Mouse (Mus musculus): ENCODE measurements around the gene Rad51b. TPM values are rescaled to one million over a fixed set of nuclear protein-coding genes. Genes with fewer than 3 reads are reported as not detected.

The Rad51b gene
- total and polyA plus RNA-seq, 2 experiments from 2014 or later: 1.4 to 1.8 TPM

DNA sequence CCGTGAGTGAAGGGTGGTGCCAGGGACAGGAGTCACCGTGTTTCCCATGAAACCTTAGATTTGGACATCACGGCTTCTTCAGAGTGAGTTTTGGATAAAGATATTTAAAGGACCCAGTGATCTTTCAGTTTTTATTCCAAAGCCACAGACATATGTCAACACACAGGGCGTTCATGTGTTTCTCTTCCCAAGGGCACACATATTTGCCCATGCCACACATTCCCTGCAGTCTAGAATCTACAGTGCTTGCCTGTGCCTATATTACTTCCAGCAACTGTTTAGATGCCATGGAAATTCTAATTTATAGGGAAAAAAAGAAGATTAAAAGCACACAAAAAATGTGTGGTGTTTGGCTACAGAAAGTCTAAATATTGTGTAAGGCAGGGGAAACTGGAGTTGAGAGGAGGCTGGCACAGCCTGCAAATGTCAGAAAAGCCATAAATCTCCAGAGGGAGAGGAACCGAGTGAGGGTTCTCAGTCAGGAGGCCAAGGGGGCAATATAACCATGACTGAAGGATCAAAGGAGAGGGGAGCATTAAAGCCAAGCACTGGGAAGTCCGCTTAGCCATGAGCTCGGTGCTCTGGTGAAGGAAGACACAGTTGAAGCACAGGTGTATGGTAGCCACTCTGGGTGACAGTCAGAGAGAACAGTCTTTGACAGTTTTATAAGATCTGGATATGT lies 367.0 kb downstream of the Rad51b start:
- Histone ChIP-seq H3K36me3 (replicated peaks; ENCODE audit: control insufficient read depth, insufficient read depth, low read length) (no peaks in the 10 kb centered on the region), H3K27me3 (ENCODE audit: control insufficient read depth, insufficient read depth, low read length) (no peaks in the 10 kb centered on the region), H3K9ac (replicated peaks; ENCODE audit: low read depth, low read length) (no peak overlapping the region), H3K4me1 (ENCODE audit: control insufficient read depth, insufficient read depth) (peaks cover 11% of the 10 kb centered on the region; the same call in 1 of the 2 replicates), H3K27ac (ENCODE audit: low read depth) (no peak overlapping the region), H3K4me3 (ENCODE audit: low read depth, low read length) (no peak overlapping the region), H3K9me3 (replicated peaks; ENCODE audit: control insufficient read depth, low read length) (0 out of 2 replicates have a peak, but pooled peaks cover 3% of the 10 kb centered on the region), H3K4me2 (ENCODE audit: low read depth, low read length) (no peak overlapping the region)
- TF ChIP-seq EP300 (IDR thresholded peaks at IDR 0.05; ENCODE audit: low read depth) (no peak), CTCF (IDR thresholded peaks at IDR 0.05; ENCODE audit: low read depth) (no peak)
- WGBS: 86% methylated on average over 7 of the region's 7 CpGs
- DNase-seq (ENCODE audit: low spot score) (no peak), ATAC-seq (ENCODE audit: insufficient read depth, low read depth) (no peak)

DNA sequence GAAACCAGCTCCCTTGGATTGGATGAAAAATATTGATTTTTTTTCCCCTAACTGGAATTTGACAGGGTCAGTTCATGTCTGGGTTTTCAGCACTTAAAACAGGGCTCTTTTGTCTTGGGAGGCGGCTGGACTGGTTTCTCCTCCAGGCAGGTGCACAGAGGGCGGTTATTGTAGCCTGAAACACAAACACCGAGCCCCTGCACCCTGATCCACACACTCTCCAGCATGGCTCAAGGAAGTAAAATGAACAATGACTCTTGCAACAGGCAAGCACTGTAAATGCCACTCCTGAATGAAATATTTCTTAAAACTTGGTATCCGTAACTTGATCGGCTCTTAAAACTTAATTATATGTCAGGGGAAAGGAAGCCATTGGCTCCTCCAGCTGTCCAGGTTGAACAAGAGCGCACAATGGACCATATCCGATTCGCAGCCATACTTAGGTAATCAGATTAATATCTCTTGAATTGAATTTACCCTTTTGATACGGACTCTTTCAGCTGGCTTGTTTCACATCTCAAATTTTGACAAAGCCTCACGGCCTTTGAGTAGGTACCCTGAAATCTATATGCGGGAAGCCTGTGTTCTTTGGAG lies 377.9 kb downstream of the Rad51b start:
- no peak overlapping the region for H3K4me2 ChIP-seq (ENCODE audit: low read depth, low read length)
- ATAC-seq (ENCODE audit: insufficient read depth, low read depth): no peak
- TF ChIP-seq CTCF (IDR thresholded peaks at IDR 0.05; ENCODE audit: low read depth) (no peak), EP300 (IDR thresholded peaks at IDR 0.05; ENCODE audit: low read depth) (no peak)
- no peaks in the 10 kb centered on the region for H3K9me3 ChIP-seq (replicated peaks; ENCODE audit: control insufficient read depth, low read length)
- peak overlapping the region; percentile 65 for H3K27ac ChIP-seq (ENCODE audit: low read depth)
- no peak for DNase-seq (ENCODE audit: low spot score)
- H3K27me3 ChIP-seq (ENCODE audit: control insufficient read depth, insufficient read depth, low read length): no peaks in the 10 kb centered on the region
- H3K36me3 ChIP-seq (replicated peaks; ENCODE audit: control insufficient read depth, insufficient read depth, low read length): no peaks in the 10 kb centered on the region
- 82% methylated on average over 11 of the region's 11 CpGs for WGBS
- no peak overlapping the region for H3K9ac ChIP-seq (replicated peaks; ENCODE audit: low read depth, low read length)
- H3K4me3 ChIP-seq (ENCODE audit: low read depth, low read length): no peak overlapping the region
- peaks cover 32% of the 10 kb centered on the region for H3K4me1 ChIP-seq (ENCODE audit: control insufficient read depth, insufficient read depth)

DNA sequence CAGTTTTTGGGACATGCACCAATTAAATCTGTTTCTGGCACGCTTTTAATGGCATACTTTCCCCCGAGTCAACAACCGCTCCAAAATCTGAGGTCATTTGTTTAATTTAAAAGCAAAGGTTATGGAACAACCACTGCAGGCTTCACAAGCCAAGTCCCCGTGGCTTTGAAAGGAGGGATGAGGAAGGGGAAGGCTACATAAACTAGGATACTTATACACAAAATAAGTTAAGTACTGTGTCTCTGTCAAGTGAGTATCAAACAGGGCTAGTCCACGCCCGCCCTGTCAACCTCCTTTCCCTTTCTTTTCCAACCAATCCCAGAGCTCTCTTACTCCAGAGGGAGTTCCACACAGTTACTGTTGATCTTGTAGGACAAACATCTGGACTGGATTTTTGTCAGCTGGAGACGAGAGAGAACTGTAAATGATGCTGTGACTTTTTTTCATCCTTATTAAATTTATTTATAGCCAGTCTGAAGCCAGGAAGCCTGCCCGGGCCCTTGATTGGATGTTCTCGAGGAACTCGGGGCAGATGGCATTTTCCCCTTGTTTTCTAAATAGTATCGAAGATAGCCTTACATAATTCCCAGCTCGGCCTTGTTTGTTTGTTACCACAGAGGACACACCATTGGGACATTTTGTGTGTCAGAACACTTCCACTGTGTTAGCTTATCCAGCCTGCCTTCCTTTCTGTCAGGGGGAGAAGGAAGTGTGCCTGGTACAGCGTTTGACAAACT lies 378.5 kb downstream of the Rad51b start:
- no peak overlapping the region for H3K9ac ChIP-seq (replicated peaks; ENCODE audit: low read depth, low read length)
- H3K36me3 ChIP-seq (replicated peaks; ENCODE audit: control insufficient read depth, insufficient read depth, low read length): no peaks in the 10 kb centered on the region
- DNase-seq (ENCODE audit: low spot score) (peak; percentile 72), ATAC-seq (ENCODE audit: insufficient read depth, low read depth) (peak; percentile 41; the same call in 1 of the 2 replicates)
- 0 out of 2 replicates have a peak overlapping the region, but pooled peaks have one; percentile 1 for H3K4me2 ChIP-seq (ENCODE audit: low read depth, low read length)
- H3K9me3 ChIP-seq (replicated peaks; ENCODE audit: control insufficient read depth, low read length): no peaks in the 10 kb centered on the region
- WGBS: 46% methylated on average over 13 of the region's 13 CpGs
- H3K27me3 ChIP-seq (ENCODE audit: control insufficient read depth, insufficient read depth, low read length): no peaks in the 10 kb centered on the region
- TF ChIP-seq CTCF (IDR thresholded peaks at IDR 0.05; ENCODE audit: low read depth): no peak
- no peak for TF ChIP-seq EP300 (IDR thresholded peaks at IDR 0.05; ENCODE audit: low read depth)
- H3K4me1 ChIP-seq (ENCODE audit: control insufficient read depth, insufficient read depth): peaks cover 38% of the 10 kb centered on the region
- H3K27ac ChIP-seq (ENCODE audit: low read depth): peak overlapping the region; percentile 65
- H3K4me3 ChIP-seq (ENCODE audit: low read depth, low read length): no peak overlapping the region

DNA sequence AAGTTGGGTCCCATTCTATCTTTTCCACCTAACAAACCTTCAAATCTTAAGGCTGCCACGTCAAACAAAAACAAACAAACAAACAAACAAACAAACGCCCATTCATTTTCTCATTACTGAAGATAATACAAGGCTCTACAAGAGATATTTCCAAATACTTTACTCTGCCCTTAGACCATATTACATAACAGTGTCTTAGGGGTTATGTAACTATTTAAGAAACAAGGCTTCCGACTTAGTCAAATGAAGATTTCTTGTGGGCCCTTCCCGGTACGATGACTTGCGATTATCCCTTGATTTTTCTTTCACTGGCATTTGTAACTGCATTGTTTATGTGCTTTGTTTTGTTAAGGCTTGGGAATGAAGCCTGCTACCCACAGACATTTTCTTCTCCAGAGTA lies 379.2 kb downstream of the Rad51b start:
- H3K4me1 ChIP-seq (ENCODE audit: control insufficient read depth, insufficient read depth): peaks cover 42% of the 10 kb centered on the region
- TF ChIP-seq EP300 (IDR thresholded peaks at IDR 0.05; ENCODE audit: low read depth) (no peak), CTCF (IDR thresholded peaks at IDR 0.05; ENCODE audit: low read depth) (no peak)
- no peaks in the 10 kb centered on the region for H3K9me3 ChIP-seq (replicated peaks; ENCODE audit: control insufficient read depth, low read length)
- WGBS: 82% methylated on average over 6 of the region's 6 CpGs
- no peak for ATAC-seq (ENCODE audit: insufficient read depth, low read depth)
- no peak overlapping the region for H3K4me2 ChIP-seq (ENCODE audit: low read depth, low read length)
- no peak overlapping the region for H3K9ac ChIP-seq (replicated peaks; ENCODE audit: low read depth, low read length)
- DNase-seq (ENCODE audit: low spot score): no peak
- H3K27ac ChIP-seq (ENCODE audit: low read depth): peak overlapping the region; percentile 65
- H3K4me3 ChIP-seq (ENCODE audit: low read depth, low read length): no peak overlapping the region
- no peaks in the 10 kb centered on the region for H3K27me3 ChIP-seq (ENCODE audit: control insufficient read depth, insufficient read depth, low read length)
- H3K36me3 ChIP-seq (replicated peaks; ENCODE audit: control insufficient read depth, insufficient read depth, low read length): no peaks in the 10 kb centered on the region

DNA sequence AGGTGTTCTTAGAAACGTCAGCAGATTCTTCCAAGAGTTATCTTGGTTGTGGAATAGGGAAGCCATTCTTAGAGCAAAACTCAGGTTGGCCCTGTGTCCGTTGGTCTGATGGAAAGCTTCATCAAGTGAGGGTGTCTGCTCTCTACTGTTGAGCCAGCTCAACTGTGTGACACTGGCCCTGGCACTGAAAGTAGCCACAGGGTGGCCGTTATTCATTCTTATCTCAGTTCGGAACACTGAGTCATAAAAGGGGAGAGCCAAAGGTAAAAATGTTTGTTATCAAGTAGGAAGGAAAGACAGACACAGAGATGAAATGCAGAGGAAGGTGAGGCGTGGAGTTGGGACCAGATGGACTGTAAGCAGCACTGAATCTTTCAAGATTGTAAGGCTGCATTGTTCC lies 379.8 kb downstream of the Rad51b start:
- TF ChIP-seq CTCF (IDR thresholded peaks at IDR 0.05; ENCODE audit: low read depth) (no peak), EP300 (IDR thresholded peaks at IDR 0.05; ENCODE audit: low read depth) (no peak)
- ATAC-seq (ENCODE audit: insufficient read depth, low read depth) (no peak), DNase-seq (ENCODE audit: low spot score) (no peak)
- peaks cover 42% of the 10 kb centered on the region for H3K4me1 ChIP-seq (ENCODE audit: control insufficient read depth, insufficient read depth)
- no peaks in the 10 kb centered on the region for H3K27me3 ChIP-seq (ENCODE audit: control insufficient read depth, insufficient read depth, low read length)
- H3K27ac ChIP-seq (ENCODE audit: low read depth): peak overlapping the region; percentile 65
- H3K4me3 ChIP-seq (ENCODE audit: low read depth, low read length): no peak overlapping the region
- H3K4me2 ChIP-seq (ENCODE audit: low read depth, low read length): no peak overlapping the region
- WGBS: 42% methylated on average over 5 of the region's 5 CpGs
- H3K9ac ChIP-seq (replicated peaks; ENCODE audit: low read depth, low read length): no peak overlapping the region
- H3K9me3 ChIP-seq (replicated peaks; ENCODE audit: control insufficient read depth, low read length): no peaks in the 10 kb centered on the region
- no peaks in the 10 kb centered on the region for H3K36me3 ChIP-seq (replicated peaks; ENCODE audit: control insufficient read depth, insufficient read depth, low read length)
